Mouse (Mus musculus): ENCODE results near the gene Trmt11. TPM values are rescaled to one million over a fixed set of nuclear protein-coding genes. Genes with fewer than 3 reads are reported as not detected.
"Not testable (repeated sequence)": the region's sequence is repeated elsewhere in the genome, so short reads cannot be mapped to it uniquely, and the experiment has no call there.

Gene Trmt11
- 10 to 100 TPM; 10.1 to 10.9 TPM for total RNA-seq (2021)
- long read RNA-seq, experiment 1, partial matches to known transcripts = 1 of 4 reads
- long read RNA-seq, experiment 1, other reads (novel, unspliced or antisense) = 1 of 4 reads
- long read RNA-seq, experiment 2, partial matches to known transcripts = 0 of 7 reads
- long read RNA-seq, experiment 2, other reads (novel, unspliced or antisense) = 3 of 7 reads

DNA sequence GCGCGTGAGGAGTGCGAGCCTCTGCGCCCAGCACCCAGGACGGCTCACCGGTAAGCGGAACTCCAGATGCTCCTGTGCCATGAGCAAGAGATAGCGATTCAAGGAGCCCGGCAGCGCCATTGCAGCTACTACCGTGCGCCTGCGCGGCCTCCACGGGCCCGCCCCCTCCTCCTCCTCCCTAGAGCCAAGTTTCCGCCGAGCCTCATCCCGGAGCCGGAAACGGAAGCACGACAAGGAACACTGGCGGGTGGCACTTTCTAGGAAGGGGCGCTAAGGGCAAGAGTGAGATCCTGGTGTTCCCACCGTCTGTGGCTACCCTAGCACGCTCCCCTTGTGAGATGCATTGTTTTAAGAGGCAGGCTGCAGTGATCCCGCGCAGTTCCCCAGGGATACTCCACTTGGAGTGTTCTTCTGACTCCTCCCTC is at the start of gene Trmt11:
Gene Trmt11, minus strand, starts transcription at position 208 of the 425 bp plus-strand sequence.
- Histone ChIP-seq H3K27ac (peak within 1 kb of the TSS; percentile 92), H3K4me3 (peak within 1 kb of the TSS; percentile 89)
- peak; percentile 92 to 93 for DNase-seq (ENCODE audit: low spot score in 2 of 2)
- no peak for TF ChIP-seq CTCF (conservative IDR thresholded peaks at IDR 0.05)

DNA sequence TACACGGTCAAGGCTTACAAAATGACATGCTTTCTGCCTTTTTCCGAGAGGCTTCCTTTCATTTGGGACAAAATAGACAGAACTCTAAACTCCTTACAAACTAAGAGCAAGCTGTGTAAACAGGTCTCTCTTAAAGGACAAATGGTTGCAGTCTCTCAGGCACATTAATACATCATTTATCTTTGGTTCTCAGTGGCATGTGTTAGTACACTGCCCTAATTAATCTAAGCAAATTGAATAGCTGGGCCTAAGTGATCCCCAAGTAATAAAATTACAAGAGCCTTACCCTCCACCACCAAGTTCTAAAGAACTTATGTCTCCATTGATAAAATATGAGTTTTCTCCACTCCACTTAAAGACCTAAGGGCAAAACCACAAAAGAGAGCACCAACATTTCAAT is 47.1 kb upstream of the Trmt11 start:
- no peak for TF ChIP-seq CTCF (conservative IDR thresholded peaks at IDR 0.05)
- DNase-seq (ENCODE audit: low spot score in 2 of 2) = no peak
- H3K27ac ChIP-seq = no peak overlapping the region

GRCm38 (mm10) chr10:30638216-30638615 is 37.7 kb upstream of the Trmt11 start:
- TF ChIP-seq CTCF (conservative IDR thresholded peaks at IDR 0.05) = no peak
- H3K4me3 ChIP-seq = no peak overlapping the region

More for the DNA sequence above, 47.1 kb upstream of the Trmt11 start:
- no peak overlapping the region for H3K4me3 ChIP-seq

DNA sequence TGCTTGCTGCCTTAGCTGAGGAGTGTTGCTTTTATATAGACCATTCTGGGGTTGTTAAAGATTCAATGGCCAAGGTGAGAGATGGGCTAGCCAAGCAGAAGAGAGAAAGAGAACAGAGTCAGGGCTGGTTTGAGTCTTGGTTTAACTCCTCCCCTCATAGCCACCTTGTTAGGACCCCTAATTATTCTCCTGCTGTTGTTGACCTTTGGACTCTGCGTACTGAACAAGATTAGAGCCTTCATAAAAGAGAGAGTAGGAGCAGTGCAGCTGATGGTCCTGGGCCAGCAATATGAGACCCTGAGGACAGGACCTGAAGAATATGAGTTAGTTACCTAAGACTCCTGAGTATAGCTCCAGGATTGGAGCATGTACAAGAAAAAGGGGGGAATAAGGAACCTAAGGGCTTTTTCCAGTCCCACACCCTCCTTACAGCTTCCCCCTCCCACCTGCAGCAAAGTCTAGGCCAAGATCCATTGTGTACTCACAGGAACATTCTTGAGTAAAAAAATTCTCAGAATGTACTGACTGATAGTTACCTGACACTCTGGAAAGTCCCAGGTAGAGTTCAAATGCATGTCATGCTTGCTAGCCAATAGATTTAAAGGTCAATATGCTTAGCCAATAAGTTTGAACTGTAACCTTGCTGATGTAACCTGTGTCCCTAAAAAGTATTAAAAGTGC is 36.1 kb upstream of the Trmt11 start:
- DNase-seq (ENCODE audit: low spot score in 2 of 2); H3K4me3 ChIP-seq; H3K27ac ChIP-seq: not testable (repeated sequence)

More at GRCm38 (mm10) chr10:30638216-30638615, 37.7 kb upstream of the Trmt11 start:
- H3K27ac ChIP-seq = no peak overlapping the region
- DNase-seq (ENCODE audit: low spot score in 2 of 2) = no peak

- Histone ChIP-seq H3K4me3 (no peak overlapping the region), H3K27ac (no peak overlapping the region)
- TF ChIP-seq CTCF (conservative IDR thresholded peaks at IDR 0.05) = no peak
- DNase-seq (ENCODE audit: low spot score in 2 of 2) = no peak
These were observed 32.2 kb upstream of the Trmt11 start for GRCm38 (mm10) chr10:30632718-30633117.

DNA sequence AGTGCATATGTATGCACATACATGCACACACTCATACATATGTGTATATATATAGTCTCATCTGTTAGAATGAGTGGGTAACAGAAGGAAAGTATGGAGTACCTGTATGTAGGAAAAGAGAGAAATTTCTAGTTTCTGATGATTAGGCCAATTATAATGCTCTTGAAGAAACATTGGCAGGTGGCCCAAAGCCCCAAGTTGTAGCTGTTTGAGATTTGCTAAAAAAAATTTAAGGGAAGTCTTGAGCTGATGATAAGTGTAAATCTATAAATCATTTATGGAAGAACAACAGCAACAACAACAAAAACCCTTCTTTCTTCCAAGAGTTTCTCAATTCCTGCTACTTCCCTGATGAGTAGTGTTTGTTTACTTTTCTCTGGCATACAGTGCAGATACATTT is 29.4 kb upstream of the Trmt11 start:
- H3K27ac ChIP-seq = no peak overlapping the region
- no peak overlapping the region for H3K4me3 ChIP-seq
- DNase-seq (ENCODE audit: low spot score in 2 of 2) = no peak
- TF ChIP-seq CTCF (conservative IDR thresholded peaks at IDR 0.05) = no peak

- no peak for DNase-seq (ENCODE audit: low spot score in 2 of 2)
- no peak within 1 kb of the TSS for H3K27ac ChIP-seq
- TF ChIP-seq CTCF (conservative IDR thresholded peaks at IDR 0.05) = no peak
- no peak within 1 kb of the TSS for H3K4me3 ChIP-seq
These were observed 29.0 kb upstream of the Trmt11 start, which contains the start of gene Hint3 for GRCm38 (mm10) chr10:30629513-30629912. Hint3 (minus strand) TSS chr10:30629632.

GRCm38 (mm10) chr10:30628444-30628843 is 27.9 kb upstream of the Trmt11 start:
- DNase-seq (ENCODE audit: low spot score in 2 of 2); H3K4me3 ChIP-seq: not testable (repeated sequence)

GRCm38 (mm10) chr10:30627548-30627947 is 27.0 kb upstream of the Trmt11 start:
- no peak for DNase-seq (ENCODE audit: low spot score in 2 of 2)
- no peak overlapping the region for H3K4me3 ChIP-seq
- no peak overlapping the region for H3K27ac ChIP-seq
- TF ChIP-seq CTCF (conservative IDR thresholded peaks at IDR 0.05) = no peak

More at GRCm38 (mm10) chr10:30628444-30628843, 27.9 kb upstream of the Trmt11 start:
- not testable (repeated sequence) for H3K27ac ChIP-seq

GRCm38 (mm10) chr10:30624161-30625019 is 23.8 kb upstream of the Trmt11 start:
- no peak for TF ChIP-seq CTCF (conservative IDR thresholded peaks at IDR 0.05)
- no peak overlapping the region for H3K4me3 ChIP-seq
- DNase-seq (ENCODE audit: low spot score in 2 of 2) = no peak
- no peak overlapping the region for H3K27ac ChIP-seq

DNA sequence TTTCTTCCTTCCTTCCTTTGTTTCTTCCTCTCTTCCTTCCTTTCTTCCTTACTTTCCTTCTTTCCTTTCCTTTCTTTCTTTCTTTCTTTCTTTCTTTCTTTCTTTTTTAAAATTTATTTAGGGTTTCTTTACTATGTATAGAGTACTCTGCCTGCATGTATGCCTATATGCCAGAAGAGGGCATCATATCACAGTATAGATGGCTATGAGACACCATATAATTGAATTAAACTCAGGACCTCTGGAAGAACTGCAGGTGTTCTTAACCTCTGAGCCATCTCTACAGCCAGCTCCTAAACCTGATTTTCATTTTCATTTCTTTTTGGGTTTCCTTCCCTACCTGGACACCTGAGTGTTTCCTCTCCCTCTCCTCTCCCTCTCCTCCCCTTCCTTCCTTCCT is 22.4 kb upstream of the Trmt11 start:
- no peak for DNase-seq (ENCODE audit: low spot score in 2 of 2)
- Histone ChIP-seq H3K4me3 (no peak overlapping the region), H3K27ac (no peak overlapping the region)
- peak; percentile 57 for TF ChIP-seq CTCF (conservative IDR thresholded peaks at IDR 0.05)

GRCm38 (mm10) chr10:30618918-30619210 is 18.3 kb upstream of the Trmt11 start:
- H3K27ac ChIP-seq = peak overlapping the region; percentile 93
- no peak for DNase-seq (ENCODE audit: low spot score in 2 of 2)
- H3K4me3 ChIP-seq = peak overlapping the region; percentile 74
- TF ChIP-seq CTCF (conservative IDR thresholded peaks at IDR 0.05) = no peak
